Mouse (Mus musculus) ES-E14 (cell line): Measurements from ENCODE around the gene Prnp. TPM values are rescaled to one million over a fixed set of nuclear protein-coding genes. Genes with fewer than 3 reads are reported as not detected.

Source experiments
- DNase-seq: peaks from one replicate; pipeline ENCODE4 v3.0.0-alpha.2; 2013; ENCODE audit warnings: low read depth, low spot score
- H3K27ac ChIP-seq: 2 replicates; pipeline ENCODE4 v1.5.1; 2012; ENCODE audit warnings: low read depth, mild to moderate bottlenecking, low read length, moderate library complexity, mixed read lengths; ENCODE audit not compliant: poor library complexity, insufficient read depth, severe bottlenecking
- H3K36me3 ChIP-seq: 2 replicates; pipeline ENCODE4 v1.6.1; 2012; ENCODE audit warnings: mild to moderate bottlenecking, low read length, moderate library complexity, mixed read lengths; ENCODE audit not compliant: control insufficient read depth, poor library complexity, insufficient read depth, severe bottlenecking
- H3K4me1 ChIP-seq, 2 experiments: fragments of 150-350 bp in 1 of 2; sonication (generic) in 1 of 2; 2 replicates each; pipeline ENCODE4 v1.6.1; 2012; ENCODE audit warnings: low read length in 2 of 2, mild to moderate bottlenecking in 1 of 2, mixed read lengths in 1 of 2; ENCODE audit not compliant: control insufficient read depth in 2 of 2, insufficient read depth in 2 of 2, poor library complexity in 1 of 2
- H3K4me3 ChIP-seq, 2 experiments: fragments of 150-350 bp in 1 of 2; sonication (generic) in 1 of 2; 2 replicates each; pipeline ENCODE4 v1.5.1; 2012; ENCODE audit warnings: low read length in 2 of 2, low read depth in 1 of 2, mild to moderate bottlenecking in 1 of 2, mixed read lengths in 1 of 2; ENCODE audit not compliant: insufficient read depth in 1 of 2, poor library complexity in 1 of 2, severe bottlenecking in 1 of 2
- H3K9ac ChIP-seq: 2 replicates; pipeline ENCODE4 v1.6.1; 2012; ENCODE audit warnings: low read depth, mild to moderate bottlenecking, low read length, mixed read lengths; ENCODE audit not compliant: poor library complexity, insufficient read depth, severe bottlenecking
- H3K9me3 ChIP-seq: fragments of 150-350 bp; sonication (generic); 2 replicates; pipeline ENCODE4 v1.6.1; 2012; ENCODE audit warnings: low read depth, mild to moderate bottlenecking, low read length; ENCODE audit not compliant: control insufficient read depth, insufficient read depth
- CHD2 ChIP-seq: IDR thresholded peaks from 2 replicates; pipeline ENCODE4 v1.6.1; 2014; ENCODE audit warnings: mild to moderate bottlenecking, low read depth, low read length, inconsistent platforms
- HCFC1 ChIP-seq: IDR thresholded peaks from 2 replicates; pipeline ENCODE4 v1.6.1; 2012; ENCODE audit warnings: low read length, inconsistent platforms, borderline replicate concordance; ENCODE audit not compliant: insufficient read depth
- MAFK ChIP-seq: IDR thresholded peaks from 2 replicates; pipeline ENCODE4 v1.6.1; 2014; ENCODE audit warnings: mild to moderate bottlenecking, low read depth, low read length, inconsistent platforms; ENCODE audit not compliant: insufficient read depth
- ZC3H11A ChIP-seq: IDR thresholded peaks from 2 replicates; pipeline ENCODE4 v1.6.1; 2012; ENCODE audit warnings: low read depth, mild to moderate bottlenecking, inconsistent platforms, low read length, borderline replicate concordance
- ZNF384 ChIP-seq: IDR thresholded peaks from 2 replicates; pipeline ENCODE4 v1.6.1; 2012; ENCODE audit warnings: low read depth, low read length, inconsistent platforms
- in situ Hi-C, 2 experiments: fragments of 600-800 bp; cut with MboI; formaldehyde crosslinking; loops; one replicate each; pipeline ENCODE4 v1.15.1; 2025; ENCODE audit warnings: low sequenced_read_pairs in 2 of 2, inconsistent platforms in 1 of 2; ENCODE audit not compliant: unreplicated experiment in 2 of 2
- total RNA-seq: library from RNA; depleted of rRNA; stranded (reverse); fragments of 300-350 nt; gene quantifications from 2 replicates; pipeline ENCODE4 v1.2.3, GENCODE M21; 2012

The Prnp gene
- total RNA-seq, 1 experiment = 30.8 TPM

DNA sequence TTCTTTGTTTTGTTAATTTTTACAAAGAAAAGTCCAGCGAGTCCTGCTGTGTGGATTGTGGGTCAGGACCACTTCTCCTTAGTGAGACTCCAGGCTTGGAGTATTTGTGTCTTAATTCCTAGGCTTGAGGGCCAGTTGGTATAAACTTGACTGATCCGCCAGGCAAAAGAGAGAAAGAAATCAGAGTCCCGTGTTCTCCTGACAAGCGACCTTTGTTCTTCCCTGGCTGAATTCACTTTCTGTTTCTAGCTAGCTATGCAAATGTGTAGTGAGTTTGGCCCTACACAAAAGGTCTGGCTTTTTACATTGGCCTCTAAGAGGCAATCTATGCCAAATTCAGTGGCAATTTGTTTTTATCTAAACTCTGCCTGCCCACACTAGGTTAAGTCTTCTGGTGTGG lies 28.0 kb upstream of the Prnp start:
- in situ Hi-C loops = no loop called here

DNA sequence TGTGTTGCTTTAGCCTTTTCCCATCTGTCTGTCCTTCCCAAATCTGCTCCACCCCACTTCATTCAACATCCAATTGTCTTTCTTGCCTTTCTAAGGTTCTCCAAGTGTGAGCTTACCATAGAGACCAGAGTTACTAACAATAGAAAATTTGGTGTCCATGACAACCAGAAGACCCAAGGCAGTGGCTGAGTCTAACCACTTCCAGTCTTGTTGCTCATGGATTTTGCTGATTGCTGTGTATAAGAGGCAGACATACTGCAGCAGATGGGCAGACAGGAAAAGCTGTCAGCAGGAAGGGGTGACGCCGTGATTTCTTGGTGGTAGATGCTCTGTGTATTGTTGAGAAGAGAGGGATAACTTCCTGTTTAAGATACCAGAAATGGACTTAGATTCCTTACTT lies 26.6 kb upstream of the Prnp start:
- DNase-seq = no peak
- H3K9ac ChIP-seq = no peak overlapping the region
- TF ChIP-seq MAFK = 0 out of 2 replicates have a peak, but pooled peaks have one; percentile 2
- TF ChIP-seq HCFC1 = no peak
- no peak for TF ChIP-seq CHD2
- no peak for TF ChIP-seq ZC3H11A
- no peak overlapping the region for H3K4me3 ChIP-seq
- no peaks in the 10 kb centered on the region for H3K36me3 ChIP-seq
- H3K27ac ChIP-seq = no peak overlapping the region
- peaks cover 2 to 8% of the 10 kb centered on the region in 2 experiments; a peak in 3 of 4 replicates for H3K4me1 ChIP-seq
- no peaks in the 10 kb centered on the region for H3K9me3 ChIP-seq
- in situ Hi-C loops = no loop called here

More for the DNA sequence above, 28.0 kb upstream of the Prnp start:
- no peak for DNase-seq
- no peak overlapping the region for H3K9ac ChIP-seq
- TF ChIP-seq CHD2 = no peak
- TF ChIP-seq ZNF384 = no peak
- TF ChIP-seq HCFC1 = no peak
- no peak for TF ChIP-seq ZC3H11A
- no peak for TF ChIP-seq MAFK
- no peak overlapping the region for H3K27ac ChIP-seq
- no peaks in the 10 kb centered on the region for H3K36me3 ChIP-seq
- peaks cover 2 to 8% of the 10 kb centered on the region in 2 experiments; a peak in 3 of 4 replicates for H3K4me1 ChIP-seq
- no peaks in the 10 kb centered on the region for H3K9me3 ChIP-seq
- H3K4me3 ChIP-seq = no peak overlapping the region

DNA sequence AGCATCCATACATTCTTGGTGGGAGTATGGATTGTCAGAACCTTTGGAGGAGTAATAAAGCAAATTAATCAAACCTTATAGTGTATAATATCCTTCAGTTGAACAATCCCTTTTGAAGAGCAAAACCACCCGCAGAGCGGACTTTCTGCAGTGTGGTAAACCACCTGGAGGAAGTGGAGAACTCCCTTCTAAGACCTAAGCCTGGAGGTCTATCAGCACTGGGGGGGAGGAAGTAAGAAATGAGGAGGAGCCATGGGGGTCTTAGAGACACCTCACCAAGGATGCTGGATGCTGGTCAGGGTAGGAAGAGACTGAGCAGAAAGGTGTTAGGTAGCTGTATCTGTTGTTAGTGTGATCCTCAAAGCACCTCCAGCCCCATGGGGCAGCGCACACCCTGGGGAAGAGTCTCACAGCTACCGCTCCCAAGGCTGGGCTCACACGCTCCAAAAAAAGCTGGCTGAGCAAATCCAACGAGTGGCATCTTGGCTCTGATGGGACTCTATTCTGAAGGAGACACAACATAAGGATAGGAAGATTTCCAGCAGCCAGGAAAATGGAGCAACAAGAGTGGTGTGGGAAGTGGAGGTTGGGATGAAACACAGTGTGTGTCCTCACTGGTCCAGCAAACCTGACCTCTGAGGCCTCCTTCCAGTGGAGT lies 23.1 kb upstream of the Prnp start:
- TF ChIP-seq ZC3H11A = no peak
- no peak for TF ChIP-seq HCFC1
- TF ChIP-seq MAFK = no peak
- TF ChIP-seq ZNF384 = no peak
- TF ChIP-seq CHD2 = no peak
- Histone ChIP-seq H3K27ac (no peak overlapping the region), H3K9me3 (no peaks in the 10 kb centered on the region), H3K36me3 (no peaks in the 10 kb centered on the region), H3K4me3 (no peak overlapping the region), H3K4me1 (peaks cover 2 to 8% of the 10 kb centered on the region in 2 experiments; a peak in 3 of 4 replicates), H3K9ac (no peak overlapping the region)
- DNase-seq = no peak
- in situ Hi-C loops = no loop called here

DNA sequence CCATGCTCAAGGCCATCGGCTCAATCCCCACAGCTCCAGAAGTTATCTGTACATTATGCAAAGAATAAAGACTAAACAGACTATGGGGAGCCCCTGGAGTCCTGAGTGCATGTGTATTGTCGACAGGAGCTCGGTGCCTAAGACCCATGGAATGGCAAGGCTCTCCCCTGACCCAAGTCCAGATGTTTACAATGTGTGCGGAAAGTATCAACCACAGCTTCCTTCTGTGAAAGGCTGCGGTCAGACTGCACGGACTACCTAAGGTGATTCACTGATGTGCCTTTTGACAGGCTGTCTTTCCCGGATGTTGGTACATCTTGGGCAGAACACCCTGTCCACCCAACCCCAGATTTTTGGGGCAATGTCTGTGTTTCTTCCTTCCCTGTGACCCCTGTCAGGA lies 21.5 kb upstream of the Prnp start:
- Histone ChIP-seq H3K27ac (no peak overlapping the region), H3K4me1 (peaks cover 0 to 3% of the 10 kb centered on the region in 2 experiments; a peak in 2 of 4 replicates), H3K9me3 (no peaks in the 10 kb centered on the region), H3K4me3 (no peak overlapping the region), H3K36me3 (no peaks in the 10 kb centered on the region), H3K9ac (no peak overlapping the region)
- in situ Hi-C loops = no loop called here
- no peak for TF ChIP-seq ZNF384
- no peak for TF ChIP-seq MAFK
- no peak for TF ChIP-seq HCFC1
- no peak for TF ChIP-seq CHD2
- no peak for TF ChIP-seq ZC3H11A
- no peak for DNase-seq

DNA sequence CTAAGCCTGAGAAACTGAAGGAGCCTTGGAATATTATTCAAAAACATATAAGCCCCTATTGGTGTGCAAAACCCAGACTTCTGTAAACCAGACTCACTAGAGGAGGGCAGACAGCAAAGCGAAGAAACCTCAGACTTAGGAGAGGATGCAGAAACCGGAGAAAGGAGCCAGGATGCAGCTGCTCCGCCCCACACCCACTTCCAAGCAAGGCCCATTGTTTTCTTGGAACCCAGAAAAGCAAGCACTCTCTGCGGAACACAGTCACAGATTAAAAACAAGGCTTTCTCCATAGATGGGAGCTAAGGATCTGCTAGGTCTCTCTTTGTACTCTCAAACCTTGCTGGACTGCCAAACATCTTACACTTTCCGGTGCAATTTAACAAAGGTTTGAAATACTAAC lies 17.2 kb upstream of the Prnp start:
- TF ChIP-seq MAFK (no peak), ZC3H11A (no peak), CHD2 (no peak), HCFC1 (no peak), ZNF384 (no peak)
- no peak overlapping the region for H3K4me3 ChIP-seq

More for the DNA sequence above, 17.2 kb upstream of the Prnp start:
- H3K9ac ChIP-seq = no peak overlapping the region
- H3K27ac ChIP-seq = no peak overlapping the region
- in situ Hi-C loops = no loop called here
- no peaks in the 10 kb centered on the region for H3K9me3 ChIP-seq
- no peaks in the 10 kb centered on the region for H3K4me1 ChIP-seq
- no peaks in the 10 kb centered on the region for H3K36me3 ChIP-seq
- DNase-seq = no peak
